In the genomic region with DNA sequence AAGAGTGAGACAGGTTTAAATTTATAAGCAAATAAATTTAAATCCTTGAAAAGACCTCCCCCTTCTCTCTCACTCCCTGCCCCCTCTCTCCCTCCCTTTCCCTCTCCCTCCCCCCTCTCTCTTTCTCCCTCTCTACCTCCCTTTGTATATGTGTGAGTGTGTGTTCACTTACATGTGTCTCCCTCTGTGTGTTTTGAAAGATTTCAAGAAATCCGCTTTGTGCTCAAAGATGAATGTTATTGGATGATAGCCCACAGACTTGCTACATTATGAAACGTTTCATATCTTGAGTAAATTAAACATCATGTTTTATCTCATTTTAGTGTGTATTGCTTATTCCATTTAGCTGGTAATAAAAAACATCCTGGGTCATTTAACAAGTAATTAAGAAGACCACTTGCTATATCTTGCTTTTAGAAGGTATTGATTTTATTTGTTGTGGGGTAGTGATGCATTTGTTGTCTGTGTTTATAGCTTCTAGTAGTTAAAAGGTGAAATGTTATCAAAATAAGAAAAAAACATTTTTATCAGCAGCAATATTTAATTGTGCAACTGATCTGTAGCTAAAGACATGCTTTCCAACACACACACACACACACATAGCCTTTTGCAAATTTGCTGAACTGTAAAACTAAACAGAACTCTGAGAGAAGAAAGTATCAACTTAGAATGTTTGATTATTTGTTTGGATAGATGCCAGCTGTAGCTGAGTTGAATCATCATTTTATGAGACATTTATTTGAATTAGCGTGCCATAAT, we compare ENCODE assay signal across 19 mouse cellular contexts.
"Had no signal": no experiment of that assay in that cellular context is flagged by ENCODE, and none has a peak within 500 bp of the region (broad histone marks: within the 10 kb centered on the region; RNA-seq: fewer than 3 reads in every experiment).

No protein-coding gene starts in this region.

- H3K36me3 ChIP-seq: midbrain, embryonic 10.5 days; midbrain, embryonic 12.5 days; neural tube, embryonic 13.5 days; neural tube, embryonic 15.5 days had no signal

- H3K4me3 ChIP-seq: midbrain, embryonic 10.5 days; midbrain, embryonic 12.5 days; myocyte; neural tube, embryonic 13.5 days; neural tube, embryonic 15.5 days had no signal

- H3K9me3 ChIP-seq: midbrain, embryonic 10.5 days; midbrain, embryonic 12.5 days; neural tube, embryonic 13.5 days; neural tube, embryonic 15.5 days had no signal

- H3K27me3 ChIP-seq: midbrain, embryonic 12.5 days; neural tube, embryonic 13.5 days; neural tube, embryonic 15.5 days had no signal

- H3K4me1 ChIP-seq: midbrain, embryonic 10.5 days; midbrain, embryonic 12.5 days; neural tube, embryonic 13.5 days; neural tube, embryonic 15.5 days had no signal

- H3K9ac ChIP-seq: liver, embryonic 14.5 days; midbrain, embryonic 12.5 days; neural tube, embryonic 13.5 days; neural tube, embryonic 15.5 days had no signal

- DNase-seq: lung, adult 2 months; lung, postnatal 14 days; lung, postnatal 4 days; midbrain, embryonic 14.5 days; retina, postnatal 1 day; right cerebral cortex, adult 18-20 months; right cerebral cortex, postnatal 25 days; right cerebral cortex, postnatal 4 days; spleen, adult 18-20 months; thymus, adult 18-20 months; thymus, postnatal 14 days; thymus, postnatal 36 days had no signal

- ATAC-seq: midbrain, embryonic 16.5 days had no signal

- H3K4me2 ChIP-seq: midbrain, embryonic 12.5 days; neural tube, embryonic 13.5 days; neural tube, embryonic 15.5 days had no signal

- H3K27ac ChIP-seq: liver, embryonic 14.5 days; midbrain, embryonic 10.5 days; midbrain, embryonic 12.5 days; neural tube, embryonic 13.5 days; neural tube, embryonic 15.5 days had no signal
